ENCODE assay signal across 20 mouse cellular contexts in genomic region chr16:19894435-19894994, GRCm38 (mm10).
"Had no signal": no experiment of that assay in that cellular context is flagged by ENCODE, and none has a peak within 500 bp of the region (broad histone marks: within the 10 kb centered on the region; RNA-seq: fewer than 3 reads in every experiment).

No protein-coding gene starts in this region.

- H3K27ac ChIP-seq: liver, embryonic 12.5 days; liver, embryonic 14.5 days; macrophage; midbrain, embryonic 10.5 days; midbrain, embryonic 12.5 days; neural tube, embryonic 12.5 days; stomach, embryonic 15.5 days; stomach, postnatal 0 days had no signal

- ATAC-seq: liver, embryonic 12.5 days had no signal

- H3K27me3 ChIP-seq: liver, embryonic 12.5 days; midbrain, embryonic 12.5 days; neural tube, embryonic 12.5 days; stomach, embryonic 15.5 days had no signal

- H3K9ac ChIP-seq: liver, embryonic 12.5 days; liver, embryonic 14.5 days; lung, embryonic 14.5 days; midbrain, embryonic 12.5 days; neural tube, embryonic 12.5 days; stomach, embryonic 15.5 days had no signal

- H3K36me3 ChIP-seq: liver, embryonic 12.5 days; midbrain, embryonic 10.5 days; midbrain, embryonic 12.5 days; neural tube, embryonic 12.5 days; stomach, embryonic 15.5 days had no signal

- H3K9me3 ChIP-seq: liver, embryonic 12.5 days; midbrain, embryonic 10.5 days; midbrain, embryonic 12.5 days; neural tube, embryonic 12.5 days; stomach, embryonic 15.5 days had no signal

- H3K4me2 ChIP-seq: liver, embryonic 12.5 days; lung, embryonic 14.5 days; midbrain, embryonic 12.5 days; neural tube, embryonic 12.5 days; stomach, embryonic 15.5 days had no signal

- H3K4me3 ChIP-seq: liver, embryonic 12.5 days; midbrain, embryonic 10.5 days; midbrain, embryonic 12.5 days; neural tube, embryonic 12.5 days; stomach, embryonic 15.5 days had no signal

- DNase-seq: lung, adult 18-20 months; lung, embryonic 14.5 days; lung, postnatal 14 days; lung, postnatal 36 days; midbrain, embryonic 14.5 days; right cerebral cortex, adult 18-20 months; right cerebral cortex, postnatal 25 days; right cerebral cortex, postnatal 4 days; spleen, adult 18-20 months; thymus, adult 2 months; thymus, postnatal 25 days; thymus, postnatal 4 days had no signal

- H3K4me1 ChIP-seq: liver, embryonic 12.5 days; midbrain, embryonic 10.5 days; midbrain, embryonic 12.5 days; neural tube, embryonic 12.5 days; stomach, embryonic 15.5 days had no signal
